Mouse (Mus musculus) CD4-positive, CD25-positive, alpha-beta regulatory T cell, adult 4 months (primary cell): ENCODE data around the gene Eif5b. TPM values are rescaled to one million over a fixed set of nuclear protein-coding genes. Genes with fewer than 3 reads are reported as not detected.
"Not testable (repeated sequence)": the region's sequence is repeated elsewhere in the genome, so short reads cannot be mapped to it uniquely, and the experiment has no call there.

ENCODE experiments used
- ATAC-seq: one replicate; pipeline ENCODE4 v1.8.0; 2017
- polyA plus RNA-seq, 2 experiments: library from polyadenylated mRNA; unstranded; fragments of 100-300 nt; shearing (Covaris generic); gene quantifications; one replicate each; pipeline ENCODE4 v1.2.1; 2017

Gene Eif5b
- polyA plus RNA-seq, result 10 to 100 TPM; 30.5 to 32.9 TPM

GRCm38 (mm10) chr1:37997867-37998266 lies at the start of gene Eif5b, which contains the start of gene Txndc9:
Eif5b (plus strand) TSS chr1:37998010.
Txndc9 (minus strand) TSS chr1:37997893.
- ATAC-seq, result peak; percentile 56

- ATAC-seq, result no peak
These were observed 48.9 kb upstream of the Eif5b start for GRCm38 (mm10) chr1:37948906-37949305.

- no peak for ATAC-seq
These were observed 43.0 kb upstream of the Eif5b start for GRCm38 (mm10) chr1:37954786-37955185.

DNA sequence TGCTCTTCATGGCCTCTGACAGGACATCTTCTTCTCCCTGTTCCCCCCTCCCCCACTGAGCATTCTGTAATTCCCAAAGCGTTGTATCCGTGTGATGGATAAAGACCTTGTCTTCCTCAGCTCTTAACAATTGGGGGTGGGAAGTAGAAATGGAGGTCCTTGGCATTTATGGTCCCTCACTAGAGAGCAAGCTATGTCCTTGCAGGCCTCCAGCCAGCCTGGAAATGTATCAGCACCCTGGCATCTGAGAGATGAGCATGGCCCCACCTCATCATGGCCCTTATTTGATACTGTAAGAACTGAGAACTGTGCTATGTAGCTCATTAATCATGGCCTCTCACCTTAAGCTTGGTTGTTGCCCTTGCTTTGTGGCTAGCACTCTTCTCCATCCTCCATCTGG lies 42.6 kb upstream of the Eif5b start:
- ATAC-seq, result no peak

DNA sequence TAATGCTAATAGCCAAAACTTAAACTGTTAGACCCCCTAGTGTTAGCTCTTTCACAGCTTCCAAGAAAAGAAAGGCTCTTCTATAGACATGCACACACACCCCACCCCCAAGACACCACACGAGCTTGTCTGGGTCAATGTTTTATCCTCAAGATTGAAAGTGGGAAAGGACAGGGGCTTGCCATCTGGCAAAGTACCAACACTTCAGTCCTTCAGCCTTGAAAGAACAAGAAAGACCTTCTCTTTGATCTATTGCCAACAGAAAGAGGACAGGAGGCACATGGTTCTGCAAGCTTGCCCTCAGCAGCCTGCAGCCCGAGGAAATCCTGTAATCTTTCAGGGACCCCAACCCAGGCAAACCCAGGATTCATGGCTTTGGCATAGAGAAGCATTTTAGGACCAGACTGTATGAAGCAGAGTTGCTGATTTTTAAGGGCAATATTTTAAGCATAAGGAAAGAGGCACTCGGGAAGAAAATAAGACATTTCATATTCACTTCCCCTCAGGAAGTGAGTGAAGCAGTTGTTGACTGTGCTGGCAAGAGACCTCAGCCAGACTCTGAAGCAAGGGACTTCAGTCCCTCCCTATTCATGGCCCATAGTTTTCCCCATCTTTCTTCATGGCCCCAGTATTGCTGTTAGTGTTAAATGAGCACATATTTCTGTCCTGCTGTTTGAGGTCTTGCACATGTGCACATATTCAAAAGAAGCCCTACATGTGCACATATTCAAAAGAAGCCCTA lies 40.9 kb upstream of the Eif5b start:
- no peak for ATAC-seq

- ATAC-seq, result no peak
These were observed 40.2 kb upstream of the Eif5b start, which contains the start of gene Lyg1 for GRCm38 (mm10) chr1:37957659-37958058. Lyg1 (minus strand) TSS chr1:37957759.

DNA sequence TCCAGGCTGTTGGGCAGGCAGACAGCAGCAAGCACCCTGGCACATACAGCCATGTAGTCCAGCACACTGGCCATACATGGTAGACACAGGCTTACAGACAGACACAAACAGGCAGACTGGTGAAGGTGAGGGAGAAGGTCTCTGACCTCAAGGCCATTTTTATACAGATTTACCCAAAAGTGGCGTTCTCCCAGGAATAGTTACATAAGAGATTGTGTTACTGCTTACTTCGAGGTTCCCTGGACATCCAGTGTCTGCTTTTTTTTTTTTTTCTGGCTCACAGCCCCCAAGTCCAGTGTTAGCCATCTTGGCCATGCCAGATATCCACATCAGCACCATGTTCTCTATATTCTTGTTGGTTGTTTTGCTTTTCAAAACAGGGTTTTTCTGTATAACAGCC lies 39.3 kb upstream of the Eif5b start:
- no peak for ATAC-seq

- ATAC-seq, result no peak
These were observed 38.3 kb upstream of the Eif5b start for GRCm38 (mm10) chr1:37959486-37959885.

DNA sequence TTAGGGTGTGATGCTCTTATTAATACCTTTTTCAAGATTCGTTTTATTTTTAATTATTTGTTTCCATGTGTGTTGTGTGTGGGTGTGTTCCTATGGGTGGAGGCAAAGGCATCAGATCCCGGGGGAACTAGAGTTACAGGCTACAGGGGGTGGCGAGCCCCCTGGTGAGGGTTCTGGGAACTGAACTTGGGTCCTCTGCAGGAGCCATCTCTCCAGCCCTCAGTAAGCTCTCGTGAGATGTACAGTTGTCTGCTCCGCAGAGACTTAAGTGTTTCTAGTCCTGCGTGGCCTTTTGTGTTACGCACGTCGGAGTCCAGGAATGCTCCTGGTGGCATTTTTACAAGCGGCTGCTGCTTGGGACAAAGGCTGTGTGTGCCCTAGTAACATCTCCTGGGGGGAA lies 32.2 kb upstream of the Eif5b start:
- ATAC-seq, result no peak

GRCm38 (mm10) chr1:37968746-37969145 lies 29.1 kb upstream of the Eif5b start:
- ATAC-seq, result no peak

GRCm38 (mm10) chr1:37971520-37971919 lies 26.3 kb upstream of the Eif5b start:
- no peak for ATAC-seq

DNA sequence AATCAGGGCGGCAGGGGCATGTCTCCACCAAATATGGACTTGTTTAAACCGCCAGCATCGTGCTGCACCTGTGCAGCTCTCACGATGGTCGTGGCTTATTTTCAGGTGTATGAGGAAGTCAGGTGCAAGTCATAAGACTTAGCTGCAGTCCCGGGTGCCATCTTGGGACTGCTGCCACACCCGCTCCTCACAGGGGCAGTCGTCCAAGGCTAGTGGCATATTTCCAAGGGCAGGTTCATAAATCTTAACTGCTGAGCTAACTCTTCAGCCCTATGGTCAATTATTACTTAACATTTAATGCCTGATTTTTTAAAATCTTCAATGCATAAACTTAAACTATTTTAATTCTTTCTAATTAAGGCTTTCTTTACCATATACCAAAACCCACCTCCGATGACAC lies 21.1 kb upstream of the Eif5b start:
- ATAC-seq, result not testable (repeated sequence)

- no peak for ATAC-seq
These were observed 20.5 kb upstream of the Eif5b start for GRCm38 (mm10) chr1:37977303-37977702.

- no peak for ATAC-seq
These were observed 13.5 kb upstream of the Eif5b start for GRCm38 (mm10) chr1:37984326-37984725.

DNA sequence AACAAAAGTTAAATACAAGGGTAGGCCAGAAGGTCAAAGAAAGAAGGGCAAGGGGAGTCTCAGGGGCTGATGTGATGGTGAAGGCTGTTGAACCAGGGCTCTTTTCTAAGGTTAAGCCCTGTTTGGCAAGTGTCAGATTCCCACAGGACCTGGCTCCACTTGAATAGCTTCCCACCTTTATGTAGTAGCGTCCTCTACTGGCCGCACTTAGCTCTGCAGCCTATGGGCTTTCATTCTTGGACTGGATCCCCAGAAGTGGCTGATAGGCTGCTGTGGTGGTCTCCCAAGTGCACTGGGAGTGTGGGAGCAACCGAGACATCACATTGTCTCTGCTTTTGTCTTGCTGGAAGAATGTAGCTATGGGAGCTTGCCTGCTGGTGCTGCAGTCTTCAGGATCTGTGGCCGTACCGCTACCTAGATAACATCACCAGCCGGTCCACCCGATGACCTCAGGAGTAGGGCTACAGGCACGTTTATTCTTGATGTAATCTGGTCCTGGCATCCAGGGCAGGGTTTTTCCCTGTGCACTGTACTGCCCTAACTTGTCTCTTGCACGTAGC lies 12.0 kb upstream of the Eif5b start:
- ATAC-seq, result no peak

DNA sequence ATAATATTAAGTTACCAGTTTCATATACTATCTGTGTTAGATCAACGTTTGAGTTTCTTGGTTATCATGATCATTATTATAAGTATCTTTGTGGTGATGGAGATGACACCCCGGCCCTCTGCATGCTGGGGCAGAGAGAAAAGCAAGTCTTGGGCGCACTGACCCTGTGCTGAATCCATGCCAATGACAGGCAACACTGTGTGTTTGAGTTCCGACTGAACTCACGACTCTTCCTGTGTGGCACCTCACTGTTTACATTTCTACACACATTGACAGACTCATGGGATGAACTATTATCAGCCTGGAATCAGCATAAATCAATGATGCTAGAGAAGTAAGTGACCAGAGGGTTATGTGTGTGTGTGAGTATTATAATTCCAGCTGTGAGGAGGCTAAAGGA lies 10.0 kb upstream of the Eif5b start:
- no peak for ATAC-seq

- no peak for ATAC-seq
These were observed 1.6 kb upstream of the Eif5b start for GRCm38 (mm10) chr1:37996226-37996625.

DNA sequence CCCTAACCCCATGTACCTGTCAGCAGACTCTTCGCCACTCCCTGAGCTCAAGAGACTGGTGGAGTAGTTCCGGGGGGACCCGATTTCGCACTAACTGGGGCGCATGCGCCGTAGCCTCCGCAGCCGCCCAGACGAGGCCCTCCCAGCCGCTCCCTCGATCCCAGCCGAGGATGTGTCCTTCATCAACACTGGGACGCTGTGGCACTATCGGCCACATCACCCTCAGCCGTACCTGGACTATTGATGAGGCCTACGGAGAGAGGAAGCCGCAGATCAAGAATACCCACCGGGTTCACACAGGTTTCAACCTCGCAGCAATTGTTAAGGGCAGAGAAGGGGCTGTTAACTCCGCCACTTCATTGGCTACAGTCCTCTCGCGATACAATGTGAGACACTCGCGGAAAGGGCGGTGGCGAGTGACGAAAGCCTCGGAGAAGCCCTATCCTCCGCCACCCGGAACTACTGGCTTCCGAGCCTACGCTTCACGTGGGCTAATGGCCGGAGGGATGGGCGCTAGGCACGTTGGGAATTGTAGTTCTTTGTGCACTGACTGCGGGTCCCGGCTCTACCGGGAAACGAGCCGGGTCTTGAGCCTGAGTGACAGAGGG lies 829 bp upstream of the Eif5b start:
- ATAC-seq, result peak; percentile 94

DNA sequence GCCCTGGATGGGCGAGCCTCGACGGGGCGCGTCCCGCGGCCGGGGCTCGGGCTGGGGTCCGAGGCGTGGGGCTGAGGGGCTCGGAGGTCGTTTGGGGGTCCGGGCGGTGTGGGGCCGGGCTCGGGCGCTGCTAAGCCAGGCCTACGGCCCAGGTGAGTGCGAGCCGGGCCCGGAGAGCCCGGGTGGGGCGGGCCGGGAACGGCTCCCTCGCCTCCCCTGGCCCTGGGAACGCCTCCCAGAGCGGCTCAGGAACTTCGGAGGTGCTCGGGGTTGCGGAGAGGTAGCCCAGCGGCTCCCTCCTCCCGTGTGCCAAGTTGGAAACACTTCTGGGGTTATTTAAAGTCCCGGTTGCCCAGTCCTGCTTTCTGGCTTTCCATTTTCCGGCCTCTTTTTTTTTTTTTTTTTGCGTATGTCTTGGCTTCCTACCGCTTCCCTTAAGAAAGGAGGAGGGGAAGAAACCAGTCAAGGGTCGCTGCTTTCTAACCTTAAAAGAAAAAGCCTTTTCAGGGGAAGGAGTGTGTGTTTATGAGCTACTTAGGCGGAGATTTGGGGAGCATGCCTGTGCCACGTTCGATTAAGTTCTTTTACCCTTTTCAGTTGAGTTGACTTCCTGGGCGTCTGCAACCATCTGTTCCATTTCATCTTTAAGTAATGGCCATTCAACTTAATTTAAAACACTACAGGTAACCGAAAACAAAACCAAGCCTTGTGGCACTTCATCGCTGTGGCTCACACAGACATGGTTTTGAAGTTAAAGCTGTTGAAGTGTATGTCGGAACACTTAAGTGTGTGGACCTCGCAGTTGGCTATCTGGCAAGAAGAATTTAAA lies 775 bp downstream of the Eif5b start:
- no peak for ATAC-seq

DNA sequence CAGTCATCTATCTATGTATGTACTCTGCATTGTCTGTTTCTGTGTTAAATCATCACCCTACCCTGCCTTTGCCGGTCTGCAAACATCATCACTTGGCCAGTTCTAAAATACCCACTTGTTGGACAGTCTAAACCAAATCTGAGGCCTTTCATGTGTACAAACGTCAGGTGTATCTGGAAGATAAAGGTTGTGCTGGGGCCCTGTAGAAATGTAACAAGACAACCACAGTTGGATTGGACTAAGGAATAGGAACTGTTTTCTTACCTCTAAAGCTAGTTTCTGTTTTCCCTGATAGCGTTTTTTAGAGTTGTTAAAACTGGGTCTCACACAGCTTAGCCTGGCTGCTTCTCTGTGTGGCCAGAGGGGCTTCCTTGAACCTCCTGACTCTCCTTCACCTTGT lies 1.7 kb downstream of the Eif5b start:
- no peak for ATAC-seq

- no peak for ATAC-seq
These were observed 3.0 kb downstream of the Eif5b start for GRCm38 (mm10) chr1:38000844-38001243.

DNA sequence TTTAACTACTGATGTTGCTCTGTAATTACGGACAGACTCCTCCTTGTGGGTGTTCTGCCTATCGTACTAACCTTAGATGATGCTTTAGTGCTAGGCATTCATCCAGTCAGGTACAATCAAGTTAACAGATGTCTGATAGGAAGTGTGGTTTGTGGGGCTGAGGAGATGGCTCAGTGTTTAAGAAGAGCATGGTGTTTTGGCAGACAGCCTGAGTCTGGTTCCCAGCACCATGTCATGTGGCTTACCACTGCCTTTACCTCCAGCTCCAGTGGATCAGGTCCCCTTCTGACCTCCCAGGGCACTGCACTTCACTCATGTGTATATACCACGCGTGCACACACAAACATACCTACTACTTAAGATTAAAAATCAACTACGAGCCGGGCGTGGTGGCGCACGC lies 4.1 kb downstream of the Eif5b start:
- ATAC-seq, result no peak

DNA sequence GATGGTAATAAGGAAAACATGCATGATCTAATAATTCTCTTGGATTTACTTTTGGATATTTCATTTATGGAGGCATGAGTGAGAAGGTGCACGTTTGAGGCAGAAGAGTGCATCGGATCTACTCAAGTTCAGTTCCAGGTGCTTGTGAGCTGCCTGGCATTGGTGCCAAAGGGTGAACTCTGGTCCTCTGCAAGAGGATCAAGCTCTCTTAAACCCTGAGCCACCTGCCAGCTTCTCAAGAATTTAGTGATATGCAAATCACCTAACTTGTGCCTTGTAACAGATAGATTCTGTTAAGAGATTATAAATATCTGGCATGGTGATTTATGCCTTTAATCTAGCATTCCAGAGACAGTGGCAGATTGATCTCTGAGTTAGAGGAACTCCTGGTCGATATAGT lies 5.2 kb downstream of the Eif5b start:
- ATAC-seq, result no peak
